Mouse (Mus musculus): ENCODE data around the gene Nr6a1.

GRCm38 (mm10) chr2:38880907-38881672 is 46.4 kb downstream of the Nr6a1 start:
- TF ChIP-seq CTCF (IDR thresholded peaks at IDR 0.05; ENCODE audit: extremely low read depth, insufficient read depth, insufficient read length, insufficient replicate concordance): no peak
- TF ChIP-seq POLR2A (IDR thresholded peaks at IDR 0.05; ENCODE audit: low read depth, low read length): no peak
